Mouse (Mus musculus) intestine, embryonic 14.5 days (tissue): ENCODE results near the gene Atp6ap1l. TPM values are rescaled to one million over a fixed set of nuclear protein-coding genes. Genes with fewer than 3 reads are reported as not detected.
A peak's percentile ranks its signal among the peaks of the same experiment; 100 is the strongest.
"Not testable (repeated sequence)": the region's sequence is repeated elsewhere in the genome, so short reads cannot be mapped to it uniquely, and the experiment has no call there.

Experiments used
- ATAC-seq: fragments of 200-750 bp; cut with Nextera tagmentation; replicated peaks from 2 replicates; pipeline ENCODE4 v1.8.0; 2017; ENCODE audit warnings: low read depth, moderate number of reproducible peaks, moderate TSS enrichment, moderate library complexity; ENCODE audit not compliant: low FRiP score, low TSS enrichment
- DNase-seq: peaks from one replicate; pipeline ENCODE4 v3.0.0-alpha.2; 2018; ENCODE audit warnings: low spot score
- H3K27ac ChIP-seq: fragments of 300-500 bp; sonication (generic); 2 replicates; pipeline ENCODE4 v1.5.1; 2014; ENCODE audit warnings: low read depth, mild to moderate bottlenecking, control low read depth
- H3K27me3 ChIP-seq: fragments of 300-500 bp; sonication (generic); replicated peaks from 2 replicates; pipeline ENCODE4 v1.6.1; 2014; ENCODE audit warnings: low read length, control low read depth; ENCODE audit not compliant: control insufficient read depth, insufficient read depth
- H3K36me3 ChIP-seq: fragments of 300-500 bp; sonication (generic); 2 replicates; pipeline ENCODE4 v1.6.1; 2014; ENCODE audit warnings: low read length, control low read depth; ENCODE audit not compliant: control insufficient read depth, insufficient read depth
- H3K4me1 ChIP-seq: fragments of 300-500 bp; sonication (generic); replicated peaks from 2 replicates; pipeline ENCODE4 v1.6.1; 2014; ENCODE audit warnings: low read length, control low read depth, mixed read lengths; ENCODE audit not compliant: control insufficient read depth, insufficient read depth
- H3K4me2 ChIP-seq: fragments of 300-500 bp; sonication (generic); 2 replicates; pipeline ENCODE4 v1.6.1; 2014; ENCODE audit warnings: low read length
- H3K4me3 ChIP-seq: fragments of 300-500 bp; sonication (generic); 2 replicates; pipeline ENCODE4 v1.5.1; 2014; ENCODE audit warnings: low read depth, low read length, control low read depth, mixed read lengths
- H3K9ac ChIP-seq: fragments of 300-500 bp; sonication (generic); 2 replicates; pipeline ENCODE4 v1.6.1; 2014; ENCODE audit warnings: mild to moderate bottlenecking, low read length
- H3K9me3 ChIP-seq: fragments of 300-500 bp; sonication (generic); 2 replicates; pipeline ENCODE4 v1.6.1; 2016; ENCODE audit warnings: low read length, control low read depth; ENCODE audit not compliant: control insufficient read depth
- WGBS: fragments of 180-500 bp; shearing (Covaris S2); extraction: QIAGEN DNeasy Blood & Tissue Kit; methylation state at CpG from one replicate; pipeline ENCODE4 v1.1.7; 2014; 5-methylcytosine and 5-hydroxymethylcytosine counted together
- polyA plus RNA-seq: library from polyadenylated mRNA; unstranded; fragments of >200 nt; fragmentation: Nextera tagmentation; extraction: Ambion mirVana; gene quantifications from 2 replicates; pipeline ENCODE4 v1.2.1, GENCODE M21; 2014

Gene Atp6ap1l
- polyA plus RNA-seq, 1 experiment from 2014 or later, result not detected

DNA sequence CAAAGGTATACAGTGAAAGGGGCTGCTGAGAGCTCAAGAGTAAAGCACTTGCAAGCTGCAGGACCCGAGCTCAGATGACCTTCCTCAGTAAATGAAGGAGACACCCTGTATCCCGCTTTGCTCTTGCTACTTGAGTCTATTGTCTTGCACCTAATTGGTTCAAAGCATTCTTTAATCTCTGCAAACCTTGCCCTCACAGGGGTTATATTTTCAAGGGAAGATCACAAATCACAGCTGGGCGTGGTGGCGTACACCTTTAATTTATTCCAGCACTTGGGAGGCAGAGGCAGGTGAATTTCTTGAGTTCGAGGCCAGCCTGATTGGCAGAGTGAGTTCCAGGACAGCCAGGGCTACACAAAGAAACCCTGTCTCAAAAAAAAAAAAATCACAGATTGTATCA lies 20.0 kb upstream of the Atp6ap1l start:
- H3K27me3 ChIP-seq, result no peaks in the 10 kb centered on the region
- ATAC-seq, result no peak
- H3K4me2 ChIP-seq, result no peak overlapping the region
- 93% methylated on average over 5 of the region's 5 CpGs for WGBS
- H3K4me1 ChIP-seq, result no peaks in the 10 kb centered on the region; the same call in 1 of the 2 replicates
- H3K36me3 ChIP-seq, result peaks cover 43% of the 10 kb centered on the region
- peak; percentile 51 for DNase-seq
- H3K4me3 ChIP-seq, result no peak overlapping the region
- no peaks in the 10 kb centered on the region for H3K9me3 ChIP-seq
- H3K9ac ChIP-seq, result no peak overlapping the region
- H3K27ac ChIP-seq, result no peak overlapping the region

DNA sequence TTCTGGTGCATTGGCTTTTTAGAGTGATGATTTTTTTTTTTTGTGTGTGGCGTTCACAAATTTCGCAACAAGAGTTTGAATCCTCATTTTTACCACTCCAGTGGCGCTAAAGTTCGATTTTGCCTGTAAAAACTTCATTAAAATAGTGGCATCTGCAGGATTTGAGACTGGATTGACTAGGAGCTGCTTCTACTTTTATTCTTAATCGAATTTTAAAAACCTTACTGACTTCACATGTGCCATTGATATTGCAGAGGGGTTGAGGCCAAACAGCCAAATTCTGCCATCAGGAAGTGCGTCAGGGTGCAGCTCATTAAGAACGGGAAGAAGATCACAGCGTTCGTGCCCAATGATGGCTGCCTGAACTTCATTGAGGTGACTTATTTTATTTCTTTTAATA lies 18.9 kb upstream of the Atp6ap1l start:
- no peak overlapping the region for H3K27ac ChIP-seq
- peak overlapping the region; percentile 61 for H3K4me2 ChIP-seq
- ATAC-seq (no peak), DNase-seq (no peak)
- peak overlapping the region; percentile 89 for H3K9ac ChIP-seq
- H3K27me3 ChIP-seq, result no peaks in the 10 kb centered on the region
- no peaks in the 10 kb centered on the region; the same call in 1 of the 2 replicates for H3K4me1 ChIP-seq
- no peaks in the 10 kb centered on the region for H3K9me3 ChIP-seq
- peak overlapping the region; percentile 51 for H3K4me3 ChIP-seq
- WGBS, result 52% methylated on average over 9 of the region's 9 CpGs
- peaks cover 43% of the 10 kb centered on the region for H3K36me3 ChIP-seq

DNA sequence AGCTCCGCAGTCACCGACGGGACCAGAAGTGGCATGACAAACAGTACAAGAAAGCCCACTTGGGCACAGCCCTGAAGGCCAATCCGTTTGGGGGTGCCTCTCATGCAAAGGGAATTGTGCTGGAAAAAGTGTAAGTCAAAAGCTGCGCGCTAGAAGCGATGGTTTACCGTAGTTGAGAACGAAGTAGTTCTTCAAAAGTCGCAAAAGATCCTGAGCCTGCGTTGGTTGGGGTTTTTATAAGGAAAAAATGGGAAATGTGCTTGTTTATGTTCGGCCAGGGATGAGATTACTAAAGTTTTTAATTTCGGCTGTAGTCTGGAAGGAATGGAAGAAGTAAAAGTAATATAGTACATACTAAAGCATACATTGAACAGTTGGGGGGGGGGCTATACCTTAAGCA lies 18.5 kb upstream of the Atp6ap1l start:
- peak; percentile 59 for DNase-seq
- WGBS, result under 1% methylated on average over 13 of the region's 13 CpGs
- H3K4me2 ChIP-seq, result peak overlapping the region; percentile 61
- not testable (repeated sequence) for H3K4me1 ChIP-seq, H3K9me3 ChIP-seq, H3K27me3 ChIP-seq, ATAC-seq
- H3K4me3 ChIP-seq, result peak overlapping the region; percentile 51
- peak overlapping the region; percentile 62 for H3K27ac ChIP-seq
- peak overlapping the region; percentile 89 for H3K9ac ChIP-seq
- peaks cover 40% of the 10 kb centered on the region for H3K36me3 ChIP-seq

DNA sequence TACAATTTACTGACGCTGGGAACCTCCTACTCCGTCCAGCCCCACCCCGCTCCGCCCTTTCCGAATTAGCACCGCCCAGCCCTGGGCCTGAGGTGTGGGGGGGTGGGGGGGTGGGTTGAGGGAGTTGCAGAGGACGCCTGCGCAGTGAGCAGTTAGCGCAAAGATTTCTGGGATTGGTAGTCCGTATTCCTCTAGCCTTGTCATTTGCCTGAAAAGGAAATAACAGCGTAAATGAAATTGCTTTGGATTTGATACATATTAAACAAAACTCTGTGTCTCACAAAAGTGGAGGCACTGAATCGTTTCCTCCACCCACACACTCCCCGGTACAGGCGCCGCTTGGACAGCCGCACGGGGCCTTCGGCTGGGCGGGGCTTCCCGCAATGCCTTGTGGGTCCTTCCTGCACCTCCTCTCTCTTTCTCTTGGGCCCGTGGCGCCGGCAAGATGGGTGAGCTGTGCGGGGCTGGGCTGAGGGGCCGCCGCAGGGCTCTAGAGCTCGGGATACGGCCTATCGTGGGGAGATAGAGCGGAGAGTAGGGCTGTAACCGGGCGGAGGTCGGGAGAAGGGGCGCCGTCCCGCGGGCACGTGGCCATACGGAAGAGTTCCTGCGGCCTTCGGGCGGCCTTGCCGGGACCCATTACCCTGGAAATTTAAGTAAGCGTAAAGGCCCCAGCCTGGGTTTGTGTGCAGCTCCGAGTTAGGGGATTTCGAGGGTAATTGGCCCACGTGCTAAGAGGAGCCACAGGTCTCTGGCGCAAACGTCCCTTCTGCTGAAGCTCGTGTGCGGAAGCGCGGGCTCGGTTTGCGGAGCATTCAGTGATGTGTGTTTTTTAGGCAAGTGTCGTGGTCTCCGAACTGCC lies 17.8 kb upstream of the Atp6ap1l start, which contains the start of gene Rps23:
Rps23 (plus strand) TSS at position 208 of the 862 bp plus-strand sequence.
- no peaks in the 10 kb centered on the region; the same call in 1 of the 2 replicates for H3K4me1 ChIP-seq
- WGBS, result under 1% methylated on average over 57 of the region's 57 CpGs
- H3K4me3 ChIP-seq, result peak within 1 kb of the TSS; percentile 51
- peak within 1 kb of the TSS; percentile 61 for H3K4me2 ChIP-seq
- peak within 1 kb of the TSS; percentile 62 for H3K27ac ChIP-seq
- DNase-seq (peak; percentile 99), ATAC-seq (peak; percentile 97)
- peaks cover 39% of the 10 kb centered on the region for H3K36me3 ChIP-seq
- no peaks in the 10 kb centered on the region for H3K9me3 ChIP-seq
- H3K27me3 ChIP-seq, result no peaks in the 10 kb centered on the region
- H3K9ac ChIP-seq, result peak within 1 kb of the TSS; percentile 89

DNA sequence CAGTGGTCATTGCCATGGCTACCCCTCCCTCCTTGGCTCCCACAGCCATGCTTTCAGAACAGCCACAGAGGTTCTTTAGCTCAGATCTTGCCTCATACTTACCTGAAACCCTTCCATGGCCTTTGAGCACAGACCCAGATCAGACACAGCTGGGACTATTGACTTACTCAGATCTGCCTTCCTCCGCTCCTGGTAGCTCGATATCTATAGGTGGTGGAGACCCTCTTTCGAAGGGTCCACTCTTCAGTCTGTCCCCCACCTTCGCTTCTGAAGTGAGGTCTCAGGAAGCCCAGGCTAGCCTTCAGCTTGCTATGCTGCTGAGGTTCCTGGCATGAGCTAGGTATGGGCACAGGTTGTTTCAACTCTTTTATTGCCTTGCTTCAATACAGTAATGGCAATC lies 9.6 kb upstream of the Atp6ap1l start:
- Histone ChIP-seq H3K9ac (no peak overlapping the region), H3K4me2 (no peak overlapping the region), H3K36me3 (no peaks in the 10 kb centered on the region), H3K27ac (no peak overlapping the region), H3K9me3 (no peaks in the 10 kb centered on the region), H3K4me3 (no peak overlapping the region), H3K4me1 (no peaks in the 10 kb centered on the region), H3K27me3 (no peaks in the 10 kb centered on the region)
- ATAC-seq (no peak), DNase-seq (no peak)
- WGBS, result 92% methylated on average over 4 of the region's 4 CpGs

DNA sequence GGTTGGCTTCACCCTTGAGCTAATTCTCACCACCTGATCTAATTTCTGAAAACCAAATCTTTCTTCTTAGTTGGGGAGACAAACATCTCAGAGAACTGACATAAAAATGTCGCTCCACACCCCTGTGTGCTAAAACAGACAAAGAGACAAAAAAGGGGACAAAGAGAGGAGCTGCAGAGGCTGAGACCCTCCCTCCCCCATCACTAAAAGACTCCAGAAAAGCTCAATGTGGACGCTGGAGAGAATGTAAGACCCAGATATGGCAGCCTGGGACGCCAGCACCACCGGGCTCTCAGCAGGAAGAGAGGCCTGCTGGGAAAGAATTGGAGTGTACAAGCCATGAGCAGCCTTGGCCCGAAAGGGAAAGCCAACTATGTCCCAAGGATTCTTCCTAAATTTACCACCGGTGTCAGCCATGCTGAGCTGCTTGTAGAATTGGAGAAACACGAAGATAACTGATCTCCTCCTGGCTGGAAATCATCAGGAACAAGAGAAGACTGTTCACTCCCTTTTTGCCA lies 8.6 kb upstream of the Atp6ap1l start:
- H3K27me3 ChIP-seq, result no peaks in the 10 kb centered on the region
- WGBS, result 57% methylated on average over 7 of the region's 7 CpGs
- H3K27ac ChIP-seq, result no peak overlapping the region
- no peaks in the 10 kb centered on the region for H3K9me3 ChIP-seq
- no peak overlapping the region for H3K4me3 ChIP-seq
- no peaks in the 10 kb centered on the region for H3K36me3 ChIP-seq
- no peak overlapping the region for H3K9ac ChIP-seq
- no peak overlapping the region for H3K4me2 ChIP-seq
- ATAC-seq (no peak), DNase-seq (no peak)
- H3K4me1 ChIP-seq, result no peaks in the 10 kb centered on the region

DNA sequence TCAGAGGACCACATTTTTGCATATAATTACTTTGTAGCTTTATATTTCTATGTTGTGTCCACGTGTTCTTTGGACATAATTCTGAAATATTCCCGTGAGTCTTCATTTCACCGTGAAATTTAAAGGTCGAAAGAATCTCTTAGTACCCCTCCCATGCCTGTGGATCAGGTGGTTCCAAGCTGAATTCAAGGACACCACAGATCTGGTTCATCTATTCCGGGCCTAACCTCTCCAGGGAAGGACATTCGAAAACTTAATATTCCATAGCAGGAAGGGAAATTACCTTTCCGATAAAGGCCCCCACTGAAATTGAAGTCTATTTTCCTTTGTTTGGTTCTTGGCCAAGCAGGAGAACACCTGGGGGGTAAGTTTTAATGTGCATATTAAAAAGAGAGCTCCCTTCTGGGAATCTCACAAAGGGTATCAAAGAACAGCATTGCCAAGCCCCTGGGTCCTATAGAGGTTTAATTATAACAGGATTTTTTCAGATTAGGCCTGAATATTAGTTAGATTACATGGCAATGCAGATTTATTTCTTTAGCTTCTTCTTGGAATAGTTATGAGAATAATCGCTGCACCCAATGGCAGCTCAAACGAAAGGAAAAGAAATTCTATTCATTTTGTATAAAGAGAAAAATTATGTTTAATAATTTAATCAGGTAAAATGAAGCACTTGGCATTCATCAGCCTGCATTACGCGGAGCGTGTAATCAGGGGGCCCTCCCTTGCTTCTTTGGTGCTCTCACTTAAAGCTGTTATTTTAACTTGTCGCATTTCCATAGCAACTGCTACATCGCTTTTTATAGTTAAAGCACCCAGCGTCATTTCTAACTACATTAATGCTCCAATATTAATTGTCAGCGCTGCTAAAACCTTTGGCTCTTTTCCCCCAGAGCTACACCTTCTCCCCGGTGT lies 7.9 kb upstream of the Atp6ap1l start:
- H3K27ac ChIP-seq, result no peak overlapping the region
- ATAC-seq (no peak), DNase-seq (no peak)
- no peak overlapping the region for H3K4me2 ChIP-seq
- 80% methylated on average over 17 of the region's 17 CpGs for WGBS
- no peaks in the 10 kb centered on the region for H3K4me1 ChIP-seq
- H3K9ac ChIP-seq, result no peak overlapping the region
- H3K9me3 ChIP-seq, result no peaks in the 10 kb centered on the region
- H3K27me3 ChIP-seq, result no peaks in the 10 kb centered on the region
- no peak overlapping the region for H3K4me3 ChIP-seq
- H3K36me3 ChIP-seq, result no peaks in the 10 kb centered on the region

DNA sequence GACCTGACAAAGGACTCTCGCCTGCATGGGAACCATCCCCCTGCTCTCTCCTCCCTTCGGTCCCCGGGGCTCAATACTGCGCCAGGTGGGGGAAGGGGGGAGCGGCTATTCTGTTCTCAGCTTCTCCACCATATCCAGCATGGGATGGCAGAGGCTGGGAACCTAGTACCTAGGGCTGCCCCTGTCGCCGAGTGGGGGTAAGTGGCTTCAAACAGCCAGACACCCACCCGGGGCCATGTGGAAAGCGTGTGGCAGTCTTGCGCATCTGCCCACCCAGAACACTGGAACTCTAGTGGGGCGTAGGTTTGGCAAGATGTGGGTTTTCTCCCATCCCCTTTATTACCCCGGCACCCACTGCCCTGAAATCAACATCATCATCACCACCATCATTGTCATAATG lies 2.2 kb upstream of the Atp6ap1l start:
- Histone ChIP-seq H3K4me2 (no peak overlapping the region), H3K36me3 (no peaks in the 10 kb centered on the region), H3K9ac (no peak overlapping the region), H3K27ac (no peak overlapping the region), H3K4me1 (no peaks in the 10 kb centered on the region), H3K27me3 (no peaks in the 10 kb centered on the region), H3K9me3 (no peaks in the 10 kb centered on the region), H3K4me3 (no peak overlapping the region)
- no peak for DNase-seq
- 94% methylated on average over 12 of the region's 12 CpGs for WGBS
- no peak for ATAC-seq
